Mouse (Mus musculus) kidney, postnatal 0 days (tissue): Measurements from ENCODE around the gene Uqcrh. TPM values are rescaled to one million over a fixed set of nuclear protein-coding genes. Genes with fewer than 3 reads are reported as not detected.

Experiments
- ATAC-seq: fragments of 200-750 bp; cut with Nextera tagmentation; replicated peaks from 2 replicates; pipeline ENCODE4 v1.8.0; 2017; ENCODE audit warnings: low read depth, moderate number of reproducible peaks, moderate TSS enrichment, moderate library complexity; ENCODE audit not compliant: low FRiP score
- DNase-seq: peaks from one replicate; pipeline ENCODE4 v3.0.0-alpha.2; 2016; ENCODE audit warnings: low spot score
- H3K27ac ChIP-seq: fragments of 300-500 bp; sonication (generic); 2 replicates; pipeline ENCODE4 v1.5.1; 2014; ENCODE audit warnings: mild to moderate bottlenecking
- H3K27me3 ChIP-seq: fragments of 300-500 bp; sonication (generic); 2 replicates; pipeline ENCODE4 v1.6.1; 2014; ENCODE audit warnings: low read length, mixed read lengths; ENCODE audit not compliant: insufficient read depth
- H3K36me3 ChIP-seq: fragments of 300-500 bp; sonication (generic); 2 replicates; pipeline ENCODE4 v1.6.1; 2014; ENCODE audit warnings: low read length, mixed read lengths; ENCODE audit not compliant: insufficient read depth
- H3K4me1 ChIP-seq: fragments of 300-500 bp; sonication (generic); replicated peaks from 2 replicates; pipeline ENCODE4 v1.6.1; 2014; ENCODE audit warnings: antibody characterized with exemption, low read length, mixed read lengths; ENCODE audit not compliant: insufficient read depth
- H3K4me2 ChIP-seq: fragments of 300-500 bp; sonication (generic); 2 replicates; pipeline ENCODE4 v1.6.1; 2014; ENCODE audit warnings: mild to moderate bottlenecking, low read length, moderate library complexity, mixed read lengths
- H3K4me3 ChIP-seq: fragments of 300-500 bp; sonication (generic); replicated peaks from 2 replicates; pipeline ENCODE4 v1.5.1; 2014; ENCODE audit warnings: low read depth, low read length
- H3K9ac ChIP-seq: fragments of 300-500 bp; sonication (generic); 2 replicates; pipeline ENCODE4 v1.6.1; 2014; ENCODE audit warnings: low read depth, low read length
- H3K9me3 ChIP-seq: fragments of 300-500 bp; sonication (generic); replicated peaks from 2 replicates; pipeline ENCODE4 v1.6.1; 2016; ENCODE audit warnings: low read length, inconsistent platforms, mixed read lengths
- CTCF ChIP-seq: IDR thresholded peaks from 2 replicates; pipeline ENCODE4 v1.5.1; 2016; ENCODE audit warnings: antibody characterized with exemption, low read depth, mild to moderate bottlenecking, moderate library complexity
- WGBS: fragments of 180-500 bp; shearing (Covaris S2); extraction: QIAGEN DNeasy Blood & Tissue Kit; methylation state at CpG from one replicate; pipeline ENCODE4 v1.1.7; 2014; 5-methylcytosine and 5-hydroxymethylcytosine counted together
- polyA plus RNA-seq: library from polyadenylated mRNA; unstranded; fragments of >200 nt; fragmentation: Nextera tagmentation; extraction: Ambion mirVana; gene quantifications from 2 replicates; pipeline ENCODE4 v1.2.1, GENCODE M21; 2015

Uqcrh gene
- polyA plus RNA-seq, 1 experiment from 2014 or later: 954 TPM

DNA sequence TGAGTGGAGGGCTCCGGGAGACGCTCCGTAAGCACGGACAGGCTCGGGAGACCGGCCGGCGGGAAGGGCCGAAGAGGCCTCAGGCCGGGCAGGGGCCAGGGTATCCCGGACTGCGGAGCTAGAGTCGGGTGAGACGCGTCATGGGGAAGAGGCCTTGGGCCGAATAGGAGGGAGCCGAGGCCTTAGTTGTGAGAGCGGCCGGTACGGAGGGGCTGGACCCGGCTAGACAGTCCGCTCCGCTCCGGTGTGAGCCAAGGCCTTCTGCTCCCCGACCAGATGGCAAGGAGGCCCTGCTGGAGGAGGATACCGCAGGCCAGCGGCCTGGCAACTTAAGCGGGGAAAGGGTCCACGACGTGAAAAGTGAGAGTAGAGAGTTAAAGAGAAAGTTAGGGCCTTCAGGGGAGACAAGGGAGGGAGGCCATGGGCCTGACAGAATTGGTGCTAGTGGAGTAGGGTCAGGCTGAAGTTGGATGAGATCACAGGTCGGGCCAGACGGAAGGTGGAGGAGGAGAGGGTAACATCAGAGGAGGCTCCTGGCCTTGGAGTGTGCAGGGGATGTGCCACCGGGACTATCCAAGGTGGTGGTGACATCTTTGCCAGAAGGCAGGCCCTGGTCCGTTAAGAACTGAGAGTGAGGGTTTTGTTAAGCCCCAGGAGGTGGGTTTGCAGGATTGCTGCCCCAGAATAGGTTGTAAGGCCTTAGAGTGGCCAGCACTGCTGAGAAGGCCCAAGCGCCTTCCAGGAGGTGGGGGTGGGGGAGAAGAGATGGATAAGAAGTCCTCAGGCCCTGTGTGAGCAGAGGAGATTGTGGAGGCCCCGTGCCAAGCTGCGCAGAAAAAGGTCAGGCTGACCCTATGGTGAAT lies 1.7 kb upstream of the Uqcrh start:
- Histone ChIP-seq H3K27me3 (no peaks in the 10 kb centered on the region), H3K27ac (peak overlapping the region; percentile 97), H3K9ac (peak overlapping the region; percentile 97), H3K9me3 (no peaks in the 10 kb centered on the region), H3K36me3 (peaks cover 14% of the 10 kb centered on the region), H3K4me3 (peak overlapping the region; percentile 94), H3K4me2 (peak overlapping the region; percentile 78), H3K4me1 (peaks cover 6% of the 10 kb centered on the region)
- DNase-seq (peak; percentile 55), ATAC-seq (peak; percentile 12)
- 2% methylated on average over 37 of the region's 37 CpGs for WGBS
- no peak for TF ChIP-seq CTCF

DNA sequence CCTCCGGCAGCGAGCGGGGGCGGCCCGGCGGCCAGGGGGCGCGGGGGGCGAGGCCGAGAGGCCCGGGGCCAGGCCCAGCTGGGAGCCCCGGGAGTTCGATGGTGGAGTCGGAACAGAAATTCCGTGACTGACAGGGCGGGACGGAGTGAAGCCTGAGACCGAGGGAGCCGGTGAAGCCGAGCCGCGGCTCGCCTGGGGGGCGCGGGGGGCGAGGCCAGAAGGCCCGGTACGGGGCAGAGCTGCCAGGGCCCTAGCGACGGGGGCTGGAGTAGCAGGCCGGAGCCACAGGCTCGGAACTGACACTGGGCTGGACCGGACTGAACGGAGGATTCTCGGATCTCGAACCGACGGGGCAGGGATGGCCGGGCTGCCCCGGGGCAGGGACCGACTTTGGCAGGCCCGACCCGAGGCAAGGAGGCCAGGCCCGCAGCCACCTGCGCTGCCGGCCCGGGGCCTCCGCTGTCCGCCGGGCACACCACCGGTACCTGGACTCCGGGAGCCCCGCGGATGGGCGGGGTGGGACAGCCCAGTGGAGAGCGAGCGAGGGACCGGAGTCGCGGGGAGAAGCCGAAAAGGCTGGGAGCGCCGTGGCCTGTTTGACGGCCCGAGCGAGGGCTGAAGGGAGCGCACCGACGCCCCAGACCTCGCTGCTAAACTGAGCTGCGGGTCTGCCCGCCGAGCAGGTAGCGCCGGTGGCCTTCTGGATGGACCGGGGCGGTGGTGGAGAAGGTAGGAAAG lies 929 bp upstream of the Uqcrh start:
- H3K4me3 ChIP-seq: peak overlapping the region; percentile 94
- H3K9me3 ChIP-seq: no peaks in the 10 kb centered on the region
- ATAC-seq (peak; percentile 78), DNase-seq (peak; percentile 83)
- peaks cover 6% of the 10 kb centered on the region for H3K4me1 ChIP-seq
- H3K27ac ChIP-seq: peak overlapping the region; percentile 97
- peak; percentile 31; the same call in 1 of the 2 replicates for TF ChIP-seq CTCF
- H3K27me3 ChIP-seq: no peaks in the 10 kb centered on the region
- under 1% methylated on average over 74 of the region's 77 CpGs for WGBS
- peaks cover 6% of the 10 kb centered on the region; the same call in 1 of the 2 replicates for H3K36me3 ChIP-seq
- H3K4me2 ChIP-seq: peak overlapping the region; percentile 78
- peak overlapping the region; percentile 97 for H3K9ac ChIP-seq

DNA sequence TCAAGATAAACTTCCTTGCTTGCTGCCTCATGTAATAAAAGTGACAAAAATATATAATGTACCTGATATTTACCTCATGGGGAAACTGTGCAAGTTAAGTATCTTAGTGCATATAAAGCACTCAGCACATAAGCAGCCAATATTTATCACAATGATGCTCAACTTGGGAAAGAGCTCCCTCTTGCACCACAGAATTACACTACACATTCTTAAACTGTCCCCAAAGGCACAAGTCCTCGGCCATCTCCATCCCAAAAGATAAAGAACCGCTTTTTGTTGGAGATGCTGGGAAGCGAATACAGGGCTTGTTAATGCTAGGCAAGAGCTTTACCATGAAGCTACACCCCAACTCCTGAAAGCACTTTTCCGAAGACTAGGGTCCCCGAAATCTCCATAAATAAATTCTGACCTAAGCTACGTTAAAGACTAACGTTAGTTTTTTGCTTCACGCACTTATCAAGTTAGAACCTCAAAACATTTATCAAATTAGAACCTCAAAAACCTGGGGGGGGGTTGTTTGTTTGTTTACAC lies 661 bp downstream of the Uqcrh start:
- WGBS: under 1% methylated on average over 8 of the region's 8 CpGs
- peak overlapping the region; percentile 97 for H3K9ac ChIP-seq
- ATAC-seq (no peak), DNase-seq (peak; percentile 83)
- H3K4me3 ChIP-seq: peak overlapping the region; percentile 94
- peak; percentile 58 for TF ChIP-seq CTCF
- H3K9me3 ChIP-seq: no peaks in the 10 kb centered on the region
- H3K4me1 ChIP-seq: peaks cover 6% of the 10 kb centered on the region
- H3K27ac ChIP-seq: peak overlapping the region; percentile 97
- no peaks in the 10 kb centered on the region for H3K27me3 ChIP-seq
- peak overlapping the region; percentile 78 for H3K4me2 ChIP-seq
- H3K36me3 ChIP-seq: peaks cover 12% of the 10 kb centered on the region; the same call in 1 of the 2 replicates

DNA sequence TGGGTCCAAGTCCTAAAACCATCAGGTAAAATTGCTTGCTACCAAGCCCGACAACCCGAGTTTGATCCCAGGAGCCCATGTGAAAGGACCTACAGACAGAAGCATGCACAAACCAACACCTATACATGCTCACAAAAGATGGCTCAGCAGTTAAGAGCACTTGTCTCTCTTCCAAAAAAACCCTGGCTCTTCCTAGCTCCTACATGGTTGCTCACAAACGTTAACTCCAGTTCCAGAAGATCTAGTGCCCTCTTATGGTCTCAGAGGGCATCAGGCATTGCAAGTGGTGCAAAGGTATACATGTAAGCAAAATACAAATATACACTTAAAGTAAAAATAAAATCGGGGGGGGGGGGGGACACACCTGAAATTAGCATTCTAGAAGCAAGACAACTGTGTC lies 1.7 kb downstream of the Uqcrh start:
- no peak for ATAC-seq
- H3K4me2 ChIP-seq: peak overlapping the region; percentile 78
- H3K9ac ChIP-seq: 0 out of 2 replicates have a peak overlapping the region, but pooled peaks have one; percentile 18
- WGBS: 52% methylated on average over 4 of the region's 4 CpGs
- H3K4me1 ChIP-seq: peaks cover 6% of the 10 kb centered on the region
- TF ChIP-seq CTCF: peak; percentile 62; the same call in 1 of the 2 replicates
- no peak overlapping the region for H3K4me3 ChIP-seq
- no peaks in the 10 kb centered on the region for H3K27me3 ChIP-seq
- peak; percentile 60 for DNase-seq
- H3K9me3 ChIP-seq: no peaks in the 10 kb centered on the region
- no peak overlapping the region for H3K27ac ChIP-seq
- H3K36me3 ChIP-seq: peaks cover 22% of the 10 kb centered on the region

DNA sequence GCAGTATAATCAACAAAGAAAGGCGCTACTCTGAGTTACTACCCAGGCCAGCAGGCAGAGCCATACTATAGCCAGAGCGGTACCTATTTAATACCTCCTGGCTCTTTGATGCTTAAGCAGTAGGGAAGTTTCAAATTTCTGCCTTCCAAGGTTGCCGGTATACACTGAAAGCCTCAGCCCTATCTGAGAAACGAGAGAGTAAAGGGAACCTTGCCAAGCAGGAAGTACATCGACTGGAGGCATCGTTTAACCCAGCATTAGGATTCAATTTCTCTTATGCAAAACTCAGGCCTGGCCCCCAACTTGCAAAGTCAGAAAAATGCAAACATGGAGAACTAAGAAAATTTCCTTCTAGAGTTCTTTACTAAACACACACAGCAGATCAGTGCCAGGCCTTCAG lies 4.8 kb downstream of the Uqcrh start:
- H3K27ac ChIP-seq: no peak overlapping the region
- DNase-seq (no peak), ATAC-seq (no peak)
- peaks cover 37% of the 10 kb centered on the region for H3K36me3 ChIP-seq
- 64% methylated on average over 6 of the region's 6 CpGs for WGBS
- TF ChIP-seq CTCF: no peak
- H3K4me2 ChIP-seq: no peak overlapping the region
- no peaks in the 10 kb centered on the region for H3K27me3 ChIP-seq
- H3K4me3 ChIP-seq: no peak overlapping the region
- H3K9me3 ChIP-seq: no peaks in the 10 kb centered on the region
- H3K9ac ChIP-seq: no peak overlapping the region
- peaks cover 6% of the 10 kb centered on the region; the same call in 1 of the 2 replicates for H3K4me1 ChIP-seq

DNA sequence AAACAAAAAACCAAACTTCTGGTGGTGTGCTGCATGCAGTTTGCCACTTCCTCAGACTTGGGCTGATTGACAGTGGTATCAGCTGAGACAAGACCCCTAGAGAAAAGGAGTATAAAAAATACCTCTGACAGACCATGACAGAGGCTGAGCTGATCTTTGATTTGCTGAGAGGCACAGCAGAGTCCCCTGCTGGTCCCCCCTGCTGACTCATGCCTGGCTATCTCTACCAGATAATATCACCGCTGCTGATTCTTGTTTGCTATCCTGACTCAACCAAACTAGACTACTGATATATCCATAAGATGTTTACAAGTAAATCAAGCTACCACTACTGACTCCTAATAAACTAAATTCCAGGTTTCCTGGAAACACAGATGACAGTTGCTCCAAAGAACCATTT lies 11.0 kb downstream of the Uqcrh start:
- Histone ChIP-seq H3K4me1 (no peaks in the 10 kb centered on the region), H3K36me3 (peaks cover 23% of the 10 kb centered on the region; the same call in 1 of the 2 replicates), H3K4me3 (no peak overlapping the region), H3K9me3 (no peaks in the 10 kb centered on the region), H3K27ac (no peak overlapping the region), H3K4me2 (no peak overlapping the region), H3K9ac (no peak overlapping the region), H3K27me3 (no peaks in the 10 kb centered on the region)
- ATAC-seq (no peak), DNase-seq (no peak)
- 79% methylated on average over 1 of the region's 1 CpGs for WGBS
- TF ChIP-seq CTCF: no peak
